Mouse (Mus musculus) E14TG2a.4 (cell line): ENCODE measurements around the gene Ephx1.

Experiments used
- H3K27me3 ChIP-seq: 2 replicates; pipeline ENCODE4 v1.6.1; 2014; ENCODE audit warnings: low read length, control low read depth; ENCODE audit not compliant: insufficient read depth
- H3K36me3 ChIP-seq: 2 replicates; pipeline ENCODE4 v1.6.1; 2014; ENCODE audit warnings: low read length, control low read depth; ENCODE audit not compliant: insufficient read depth
- H3K4me1 ChIP-seq: replicated peaks from 2 replicates; pipeline ENCODE4 v1.6.1; 2014; ENCODE audit warnings: low read depth, low read length, control low read depth
- H3K4me3 ChIP-seq: replicated peaks from 2 replicates; pipeline ENCODE4 v1.5.1; 2014; ENCODE audit warnings: mild to moderate bottlenecking, low read length
- H3K9me3 ChIP-seq: 2 replicates; pipeline ENCODE4 v1.6.1; 2014; ENCODE audit warnings: low read length, control low read depth
- CTCF ChIP-seq: conservative IDR thresholded peaks from 2 replicates; pipeline ENCODE4 v1.5.1; 2014; ENCODE audit warnings: low read length
- NANOG ChIP-seq: IDR thresholded peaks from 2 replicates; pipeline ENCODE4 v1.6.1; 2014; ENCODE audit warnings: borderline replicate concordance, low read length, mixed read lengths
- POU5F1 ChIP-seq: IDR thresholded peaks from 2 replicates; pipeline ENCODE4 v1.6.1; 2014; ENCODE audit warnings: low read length, borderline replicate concordance

The Ephx1 gene

DNA sequence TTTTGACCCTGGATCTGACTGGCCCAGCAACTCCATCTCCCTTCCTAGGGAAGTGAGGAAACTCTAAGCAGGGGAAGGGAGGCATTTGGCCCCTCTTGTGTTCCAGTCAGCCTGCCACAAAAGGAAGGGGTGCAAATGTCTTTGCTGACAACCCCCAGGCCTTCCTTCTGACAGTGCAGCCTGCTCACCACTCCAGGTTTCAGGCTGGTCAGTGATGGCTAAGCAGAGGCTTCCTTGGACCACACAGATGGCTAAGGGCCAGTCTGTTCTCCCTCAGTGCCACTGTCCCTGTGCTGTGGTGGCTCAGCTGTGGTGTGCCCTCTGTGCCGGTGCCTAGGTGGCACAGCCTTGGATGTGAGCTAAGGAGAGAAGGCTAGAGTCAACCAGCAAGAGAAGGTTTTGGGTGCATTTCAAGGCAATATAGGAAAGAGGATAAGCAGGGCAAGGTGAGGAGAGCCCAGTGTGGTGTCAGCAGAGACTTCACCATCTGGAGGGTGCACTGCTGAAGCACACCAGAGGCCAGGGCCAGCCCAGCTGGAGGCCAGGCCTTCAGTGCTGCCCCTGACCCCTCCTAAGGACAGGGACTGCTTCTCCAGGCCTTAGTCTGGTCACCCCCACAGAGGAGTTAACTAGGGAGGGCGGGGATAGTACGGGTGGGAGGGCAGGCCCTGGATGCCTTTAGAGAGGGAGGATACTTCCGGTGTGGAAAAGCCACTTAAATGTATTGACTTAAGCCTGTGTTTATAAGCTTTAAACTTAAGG lies 10.4 kb downstream of the Ephx1 start:
- TF ChIP-seq CTCF, result no peak
- no peak for TF ChIP-seq POU5F1
- TF ChIP-seq NANOG, result no peak
- H3K4me1 ChIP-seq, result peaks cover 40% of the 10 kb centered on the region
- no peaks in the 10 kb centered on the region for H3K9me3 ChIP-seq
- H3K4me3 ChIP-seq, result no peak overlapping the region
- peaks cover 10% of the 10 kb centered on the region for H3K27me3 ChIP-seq
- peaks cover 18% of the 10 kb centered on the region; the same call in 1 of the 2 replicates for H3K36me3 ChIP-seq

DNA sequence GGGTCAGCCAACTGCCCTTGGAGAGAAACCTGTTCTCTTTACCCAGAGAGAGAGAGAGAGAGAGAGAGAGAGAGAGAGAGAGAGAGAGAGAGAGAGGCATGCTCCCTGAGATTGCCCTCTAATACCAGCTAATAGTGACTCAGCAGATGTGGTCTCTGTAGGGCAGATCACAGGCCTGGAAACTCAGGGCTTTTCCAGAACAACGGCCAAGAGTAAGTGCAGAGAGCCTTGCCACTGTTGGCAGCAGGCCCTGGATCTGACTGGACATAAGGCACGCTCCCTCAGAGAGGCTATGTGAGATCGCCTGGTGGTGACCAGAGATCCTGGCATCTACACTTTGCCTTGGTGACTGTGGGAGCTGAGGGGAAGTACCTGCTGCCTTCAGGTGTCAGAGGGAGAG lies 10.9 kb downstream of the Ephx1 start:
- Histone ChIP-seq H3K9me3 (no peaks in the 10 kb centered on the region), H3K27me3 (0 out of 2 replicates have a peak, but pooled peaks cover 9% of the 10 kb centered on the region), H3K4me1 (peaks cover 34% of the 10 kb centered on the region), H3K4me3 (no peak overlapping the region), H3K36me3 (peaks cover 18% of the 10 kb centered on the region; the same call in 1 of the 2 replicates)
- TF ChIP-seq CTCF (no peak), NANOG (no peak), POU5F1 (no peak)

DNA sequence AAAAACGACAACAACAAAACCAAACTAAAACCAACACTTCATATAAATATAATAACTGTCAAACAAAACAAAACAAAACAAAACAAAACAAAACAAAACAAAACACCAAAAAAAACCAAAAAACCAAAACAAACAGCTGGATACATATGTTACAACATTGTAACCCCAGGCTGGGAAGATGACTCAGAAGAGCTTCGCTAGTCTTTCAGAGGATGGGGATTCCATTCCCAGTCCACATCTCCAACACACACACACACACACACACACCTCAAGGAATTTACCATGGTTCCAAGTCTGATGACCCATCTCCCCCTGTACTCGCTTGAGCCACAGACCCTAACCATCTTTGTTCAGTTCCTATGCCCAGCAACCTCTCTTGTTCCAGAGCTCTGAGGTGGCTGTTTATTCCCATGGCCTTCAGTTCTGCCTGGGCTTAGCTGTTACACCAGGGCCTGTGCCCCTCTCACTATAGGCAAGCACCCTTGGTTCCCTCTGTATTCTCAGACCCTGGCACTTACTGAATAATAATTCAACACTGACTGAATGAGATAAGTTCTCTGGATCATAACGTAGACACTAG lies 11.6 kb downstream of the Ephx1 start:
- peaks cover 27% of the 10 kb centered on the region for H3K4me1 ChIP-seq
- H3K27me3 ChIP-seq, result 0 out of 2 replicates have a peak, but pooled peaks cover 9% of the 10 kb centered on the region
- H3K9me3 ChIP-seq, result no peaks in the 10 kb centered on the region
- H3K36me3 ChIP-seq, result peaks cover 18% of the 10 kb centered on the region; the same call in 1 of the 2 replicates
- TF ChIP-seq NANOG (no peak), POU5F1 (no peak), CTCF (no peak)
- no peak overlapping the region for H3K4me3 ChIP-seq

- Histone ChIP-seq H3K27me3 (0 out of 2 replicates have a peak, but pooled peaks cover 9% of the 10 kb centered on the region), H3K36me3 (peaks cover 17% of the 10 kb centered on the region; the same call in 1 of the 2 replicates), H3K4me1 (peaks cover 23% of the 10 kb centered on the region), H3K9me3 (no peaks in the 10 kb centered on the region), H3K4me3 (no peak overlapping the region)
- no peak for TF ChIP-seq CTCF
These were observed 12.4 kb downstream of the Ephx1 start for GRCm38 (mm10) chr1:181008266-181008665.

DNA sequence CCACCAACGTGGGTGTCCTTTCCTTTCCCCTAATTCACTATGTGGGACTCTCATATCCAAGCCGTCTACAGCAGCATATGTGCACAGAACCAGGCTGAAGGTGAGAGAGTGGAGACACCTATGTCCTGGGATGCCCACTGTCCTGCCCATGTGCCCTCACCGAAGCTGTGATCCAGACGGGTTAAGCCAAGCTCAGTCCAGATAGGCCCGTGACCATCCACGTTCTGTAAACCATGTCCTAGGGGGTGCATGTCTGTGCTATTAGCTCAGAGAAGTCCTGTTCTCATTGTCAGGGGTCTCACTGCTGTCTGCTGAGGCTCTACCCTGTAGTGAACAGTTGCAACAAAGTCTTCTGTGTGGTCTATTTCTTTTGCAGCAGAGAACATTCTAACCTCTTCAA lies 12.9 kb downstream of the Ephx1 start:
- no peak overlapping the region for H3K4me3 ChIP-seq
- H3K36me3 ChIP-seq, result peaks cover 12% of the 10 kb centered on the region; the same call in 1 of the 2 replicates
- peaks cover 23% of the 10 kb centered on the region for H3K4me1 ChIP-seq
- no peaks in the 10 kb centered on the region for H3K9me3 ChIP-seq
- TF ChIP-seq CTCF, result no peak
- no peak for TF ChIP-seq NANOG
- TF ChIP-seq POU5F1, result no peak
- 0 out of 2 replicates have a peak, but pooled peaks cover 5% of the 10 kb centered on the region for H3K27me3 ChIP-seq

- Histone ChIP-seq H3K4me3 (no peak overlapping the region), H3K36me3 (no peaks in the 10 kb centered on the region), H3K4me1 (peaks cover 7% of the 10 kb centered on the region), H3K27me3 (no peaks in the 10 kb centered on the region), H3K9me3 (no peaks in the 10 kb centered on the region)
- no peak for TF ChIP-seq POU5F1
- no peak for TF ChIP-seq CTCF
- no peak for TF ChIP-seq NANOG
These were observed 15.4 kb downstream of the Ephx1 start for GRCm38 (mm10) chr1:181005331-181005730.

DNA sequence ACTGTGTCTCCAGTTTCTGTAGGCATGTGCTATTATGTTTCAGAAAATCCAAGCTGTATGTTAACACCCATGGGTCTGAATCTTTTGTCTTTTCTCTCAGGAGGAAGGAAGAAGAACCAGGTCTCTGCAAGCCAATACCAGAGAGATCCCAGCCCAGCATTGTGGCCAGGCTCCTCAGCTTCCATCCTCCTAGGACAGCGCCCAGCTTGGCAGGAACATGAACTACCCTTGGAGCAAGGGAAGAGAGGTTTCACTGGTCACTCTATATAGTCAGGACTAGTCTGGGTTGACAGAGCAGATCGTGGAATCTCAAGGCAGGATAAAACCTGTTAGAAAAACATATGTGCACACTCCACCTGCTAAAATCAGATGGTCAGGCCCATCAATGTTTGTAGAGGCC lies 16.9 kb downstream of the Ephx1 start:
- Histone ChIP-seq H3K36me3 (0 out of 2 replicates have a peak, but pooled peaks cover 3% of the 10 kb centered on the region), H3K9me3 (no peaks in the 10 kb centered on the region), H3K27me3 (no peaks in the 10 kb centered on the region), H3K4me1 (no peaks in the 10 kb centered on the region), H3K4me3 (no peak overlapping the region)
- TF ChIP-seq CTCF (no peak), NANOG (no peak), POU5F1 (no peak)

GRCm38 (mm10) chr1:181001621-181002020 lies 19.1 kb downstream of the Ephx1 start:
- H3K4me3 ChIP-seq, result no peak overlapping the region
- no peaks in the 10 kb centered on the region for H3K9me3 ChIP-seq
- no peaks in the 10 kb centered on the region for H3K4me1 ChIP-seq
- H3K27me3 ChIP-seq, result no peaks in the 10 kb centered on the region
- no peak for TF ChIP-seq NANOG
- no peak for TF ChIP-seq CTCF
- TF ChIP-seq POU5F1, result no peak
- H3K36me3 ChIP-seq, result 0 out of 2 replicates have a peak, but pooled peaks cover 3% of the 10 kb centered on the region
